Mouse (Mus musculus) cerebellum, postnatal 4 days (tissue): ENCODE results near the gene Slc26a8.

Experiments used
- DNase-seq, 2 experiments: peaks; one replicate each; pipeline ENCODE4 v3.0.0; 2022; ENCODE audit warnings: low spot score in 2 of 2, mixed read lengths in 1 of 2

Slc26a8 gene

GRCm38 (mm10) chr17:28592998-28593397, 97.0 kb downstream of the Slc26a8 start:
- peak; percentile 52 to 78 for DNase-seq

GRCm38 (mm10) chr17:28591476-28591875, 98.6 kb downstream of the Slc26a8 start:
- DNase-seq = no peak

- DNase-seq = no peak
Observed at GRCm38 (mm10) chr17:28590596-28590995, 99.4 kb downstream of the Slc26a8 start.

- DNase-seq = no peak
Observed at GRCm38 (mm10) chr17:28588591-28588990, 101.4 kb downstream of the Slc26a8 start.
